Mouse (Mus musculus): Measurements from ENCODE around the gene Tnrc6b. TPM values are rescaled to one million over a fixed set of nuclear protein-coding genes. Genes with fewer than 3 reads are reported as not detected.

The Tnrc6b gene
- polyA plus RNA-seq, 1 experiment from 2014 or later = 58.9 TPM

- Histone ChIP-seq H3K9me3 (no peaks in the 10 kb centered on the region), H3K27me3 (no peaks in the 10 kb centered on the region), H3K4me1 (no peaks in the 10 kb centered on the region), H3K4me3 (no peak overlapping the region), H3K4me2 (replicated peaks) (no peak overlapping the region), H3K36me3 (no peaks in the 10 kb centered on the region), H3K9ac (replicated peaks) (no peak overlapping the region), H3K27ac (replicated peaks) (no peak overlapping the region)
- 80% methylated on average over 3 of the region's 3 CpGs for WGBS
- ATAC-seq (ENCODE audit: low FRiP score, low read depth) = no peak
These were observed 67.9 kb downstream of the Tnrc6b start for GRCm38 (mm10) chr15:80779006-80779405.

GRCm38 (mm10) chr15:80780154-80780751 lies 69.1 kb downstream of the Tnrc6b start:
- H3K36me3 ChIP-seq = no peaks in the 10 kb centered on the region
- no peaks in the 10 kb centered on the region for H3K9me3 ChIP-seq
- ATAC-seq (ENCODE audit: low FRiP score, low read depth) = no peak
- no peak overlapping the region for H3K4me2 ChIP-seq (replicated peaks)
- H3K27me3 ChIP-seq = no peaks in the 10 kb centered on the region
- peaks cover 4% of the 10 kb centered on the region; the same call in 1 of the 2 replicates for H3K4me1 ChIP-seq
- H3K27ac ChIP-seq (replicated peaks) = no peak overlapping the region
- H3K9ac ChIP-seq (replicated peaks) = no peak overlapping the region
- 93% methylated on average over 5 of the region's 5 CpGs for WGBS
- H3K4me3 ChIP-seq = no peak overlapping the region

- H3K27me3 ChIP-seq = no peaks in the 10 kb centered on the region
- H3K4me1 ChIP-seq = peaks cover 4% of the 10 kb centered on the region; the same call in 1 of the 2 replicates
- WGBS = 89% methylated on average over 5 of the region's 5 CpGs
- H3K27ac ChIP-seq (replicated peaks) = no peak overlapping the region
- ATAC-seq (ENCODE audit: low FRiP score, low read depth) = no peak
- H3K36me3 ChIP-seq = no peaks in the 10 kb centered on the region
- no peak overlapping the region for H3K4me2 ChIP-seq (replicated peaks)
- no peak overlapping the region for H3K9ac ChIP-seq (replicated peaks)
- H3K9me3 ChIP-seq = no peaks in the 10 kb centered on the region
- no peak overlapping the region for H3K4me3 ChIP-seq
These were observed 70.2 kb downstream of the Tnrc6b start for GRCm38 (mm10) chr15:80781218-80781806.

- Histone ChIP-seq H3K36me3 (no peaks in the 10 kb centered on the region), H3K9ac (replicated peaks) (no peak overlapping the region), H3K4me2 (replicated peaks) (no peak overlapping the region), H3K27me3 (no peaks in the 10 kb centered on the region), H3K9me3 (no peaks in the 10 kb centered on the region), H3K4me3 (no peak overlapping the region), H3K4me1 (peaks cover 4% of the 10 kb centered on the region; the same call in 1 of the 2 replicates), H3K27ac (replicated peaks) (no peak overlapping the region)
- WGBS = 37% methylated on average over 7 of the region's 7 CpGs
- no peak for ATAC-seq (ENCODE audit: low FRiP score, low read depth)
These were observed 73.4 kb downstream of the Tnrc6b start for GRCm38 (mm10) chr15:80784553-80784971.

- H3K36me3 ChIP-seq = no peaks in the 10 kb centered on the region
- ATAC-seq (ENCODE audit: low FRiP score, low read depth) = no peak
- no peak overlapping the region for H3K9ac ChIP-seq (replicated peaks)
- no peak overlapping the region for H3K27ac ChIP-seq (replicated peaks)
- H3K9me3 ChIP-seq = no peaks in the 10 kb centered on the region
- no peak overlapping the region for H3K4me3 ChIP-seq
- peaks cover 4% of the 10 kb centered on the region; the same call in 1 of the 2 replicates for H3K4me1 ChIP-seq
- no peak overlapping the region for H3K4me2 ChIP-seq (replicated peaks)
- 76% methylated on average over 1 of the region's 1 CpGs for WGBS
- H3K27me3 ChIP-seq = no peaks in the 10 kb centered on the region
These were observed 74.6 kb downstream of the Tnrc6b start for GRCm38 (mm10) chr15:80785699-80786098.

GRCm38 (mm10) chr15:80787746-80788145 lies 76.6 kb downstream of the Tnrc6b start:
- 91% methylated on average over 4 of the region's 4 CpGs for WGBS

GRCm38 (mm10) chr15:80792556-80792955 lies 81.4 kb downstream of the Tnrc6b start:
- whole genome bisulfite sequencing = 79% methylated on average over 3 of the region's 3 CpGs
- Histone ChIP-seq H3K4me1 (peaks cover 4% of the 10 kb centered on the region; the same call in 1 of the 2 replicates), H3K27me3 (no peaks in the 10 kb centered on the region), H3K27ac (replicated peaks) (no peak overlapping the region), H3K9me3 (no peaks in the 10 kb centered on the region), H3K4me2 (replicated peaks) (no peak overlapping the region), H3K36me3 (no peaks in the 10 kb centered on the region), H3K4me3 (no peak overlapping the region), H3K9ac (replicated peaks) (no peak overlapping the region)
- no peak for ATAC-seq (ENCODE audit: low FRiP score, low read depth)

More at GRCm38 (mm10) chr15:80787746-80788145, 76.6 kb downstream of the Tnrc6b start:
- no peak overlapping the region for H3K4me3 ChIP-seq
- H3K27me3 ChIP-seq = no peaks in the 10 kb centered on the region
- ATAC-seq (ENCODE audit: low FRiP score, low read depth) = no peak
- H3K4me2 ChIP-seq (replicated peaks) = no peak overlapping the region
- no peaks in the 10 kb centered on the region for H3K36me3 ChIP-seq
- H3K9ac ChIP-seq (replicated peaks) = no peak overlapping the region
- peaks cover 4% of the 10 kb centered on the region; the same call in 1 of the 2 replicates for H3K4me1 ChIP-seq
- H3K27ac ChIP-seq (replicated peaks) = no peak overlapping the region
- H3K9me3 ChIP-seq = no peaks in the 10 kb centered on the region

- Histone ChIP-seq H3K4me3 (no peak overlapping the region), H3K4me2 (replicated peaks) (no peak overlapping the region), H3K36me3 (no peaks in the 10 kb centered on the region), H3K27me3 (no peaks in the 10 kb centered on the region), H3K9ac (replicated peaks) (no peak overlapping the region), H3K9me3 (no peaks in the 10 kb centered on the region), H3K27ac (replicated peaks) (no peak overlapping the region), H3K4me1 (peaks cover 7% of the 10 kb centered on the region; the same call in 1 of the 2 replicates)
- 88% methylated on average over 1 of the region's 1 CpGs for WGBS
- no peak for ATAC-seq (ENCODE audit: low FRiP score, low read depth)
These were observed 84.0 kb downstream of the Tnrc6b start for GRCm38 (mm10) chr15:80795076-80795475.

GRCm38 (mm10) chr15:80797757-80798156 lies 86.6 kb downstream of the Tnrc6b start:
- H3K9me3 ChIP-seq = no peaks in the 10 kb centered on the region
- 0% methylated on average over 6 of the region's 6 CpGs for WGBS
- peaks cover 30% of the 10 kb centered on the region for H3K4me1 ChIP-seq
- no peaks in the 10 kb centered on the region for H3K27me3 ChIP-seq
- peak overlapping the region; percentile 91 for H3K27ac ChIP-seq (replicated peaks)
- ATAC-seq (ENCODE audit: low FRiP score, low read depth) = peak; percentile 75
- peak overlapping the region; percentile 48 for H3K4me3 ChIP-seq
- peak overlapping the region; percentile 56 for H3K9ac ChIP-seq (replicated peaks)
- peak overlapping the region; percentile 58 for H3K4me2 ChIP-seq (replicated peaks)
- H3K36me3 ChIP-seq = no peaks in the 10 kb centered on the region

GRCm38 (mm10) chr15:80798367-80799073 lies 87.4 kb downstream of the Tnrc6b start:
- H3K9me3 ChIP-seq = no peaks in the 10 kb centered on the region
- peak overlapping the region; percentile 58 for H3K4me2 ChIP-seq (replicated peaks)
- peak overlapping the region; percentile 48 for H3K4me3 ChIP-seq
- H3K27ac ChIP-seq (replicated peaks) = peak overlapping the region; percentile 91
- WGBS = under 1% methylated on average over 17 of the region's 17 CpGs
- no peaks in the 10 kb centered on the region for H3K36me3 ChIP-seq
- H3K4me1 ChIP-seq = peaks cover 38% of the 10 kb centered on the region
- peak; percentile 89 for ATAC-seq (ENCODE audit: low FRiP score, low read depth)
- H3K9ac ChIP-seq (replicated peaks) = peak overlapping the region; percentile 63
- H3K27me3 ChIP-seq = no peaks in the 10 kb centered on the region

GRCm38 (mm10) chr15:80799074-80799633 lies 88.0 kb downstream of the Tnrc6b start:
- Histone ChIP-seq H3K9ac (replicated peaks) (peak overlapping the region; percentile 63), H3K4me2 (replicated peaks) (peak overlapping the region; percentile 58), H3K4me1 (peaks cover 39% of the 10 kb centered on the region), H3K27me3 (no peaks in the 10 kb centered on the region), H3K27ac (replicated peaks) (peak overlapping the region; percentile 91), H3K9me3 (no peaks in the 10 kb centered on the region), H3K36me3 (no peaks in the 10 kb centered on the region), H3K4me3 (peak overlapping the region; percentile 48)
- WGBS = 0% methylated on average over 10 of the region's 10 CpGs
- ATAC-seq (ENCODE audit: low FRiP score, low read depth) = peak; percentile 45; the same call in 1 of the 2 replicates
